Mouse (Mus musculus): ENCODE measurements around the gene Mzt1. TPM values are rescaled to one million over a fixed set of nuclear protein-coding genes. Genes with fewer than 3 reads are reported as not detected.

The Mzt1 gene
- total RNA-seq, 2 experiments from 2014 or later, result 41.4 to 46.5 TPM

GRCm38 (mm10) chr14:99018691-99019090 is 27.2 kb downstream of the Mzt1 start:
- no peak for DNase-seq

DNA sequence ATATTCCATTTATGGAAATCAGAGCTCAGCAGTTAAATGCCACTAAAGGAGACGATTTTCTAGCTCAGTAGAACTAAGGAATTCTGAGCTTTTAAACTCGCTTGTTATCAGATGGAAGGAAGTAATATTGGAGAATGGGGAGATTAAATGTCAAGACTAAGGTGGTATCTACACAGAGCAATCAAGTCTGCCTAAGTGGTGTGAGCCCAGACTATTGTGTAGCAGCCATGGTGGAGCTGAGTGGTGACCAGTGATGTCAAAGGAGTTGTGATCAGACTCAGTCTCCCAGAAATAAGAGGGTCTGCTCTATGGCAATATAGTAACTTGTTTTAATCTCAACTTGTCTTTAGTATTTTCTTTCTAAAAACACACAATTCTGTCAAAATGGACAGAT is 35.0 kb downstream of the Mzt1 start:
- peak in 1 of 2 experiments; percentile 15 for DNase-seq

- DNase-seq, result peak; percentile 39 to 45
Observed at GRCm38 (mm10) chr14:99010224-99010919, 35.6 kb downstream of the Mzt1 start.

DNA sequence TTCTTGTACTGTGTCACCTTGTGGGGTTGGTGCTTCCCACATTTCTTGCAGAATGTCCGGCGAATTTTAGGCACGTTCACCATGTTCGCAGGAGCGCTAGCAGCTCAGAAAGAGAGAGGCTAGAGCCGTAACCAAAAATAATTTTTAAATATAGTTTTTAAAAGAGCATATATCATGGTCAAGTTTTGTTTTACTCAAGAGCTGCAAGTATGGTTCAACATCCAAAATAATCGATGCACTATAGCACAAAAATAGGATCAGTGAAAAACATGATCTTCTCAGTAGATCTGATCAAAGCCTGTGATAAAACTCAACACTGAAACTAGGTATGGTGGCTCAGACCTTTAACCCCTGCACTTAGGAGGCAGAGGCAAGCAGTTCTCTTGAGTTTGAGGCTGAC is 51.7 kb downstream of the Mzt1 start, which contains the start of gene Rpl36a-ps1:
Gene Rpl36a-ps1, minus strand, starts transcription at position 101 of the 400 bp plus-strand sequence.
- DNase-seq, result no peak

- DNase-seq, result no peak
Observed at GRCm38 (mm10) chr14:98992482-98992881, 53.5 kb downstream of the Mzt1 start.

DNA sequence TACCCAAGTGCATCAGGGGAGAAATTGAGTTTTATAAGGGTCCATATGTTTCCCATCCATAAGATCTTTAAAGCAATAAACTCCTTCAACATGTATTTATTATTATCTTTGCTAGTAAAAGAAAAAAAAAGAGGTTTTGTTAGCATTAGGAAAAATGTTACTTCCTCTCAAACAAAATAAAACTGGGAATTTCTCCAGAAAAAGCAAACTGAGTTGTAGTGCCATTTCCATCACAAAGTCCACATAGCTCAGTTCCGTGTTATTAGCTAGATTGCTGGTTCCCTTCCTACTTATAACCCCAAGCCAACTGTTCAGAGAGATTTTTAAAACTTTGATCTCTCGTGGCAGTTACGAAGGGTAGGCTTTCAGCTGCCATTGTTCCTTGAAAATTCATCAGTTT is 55.3 kb downstream of the Mzt1 start:
- no peak for DNase-seq

DNA sequence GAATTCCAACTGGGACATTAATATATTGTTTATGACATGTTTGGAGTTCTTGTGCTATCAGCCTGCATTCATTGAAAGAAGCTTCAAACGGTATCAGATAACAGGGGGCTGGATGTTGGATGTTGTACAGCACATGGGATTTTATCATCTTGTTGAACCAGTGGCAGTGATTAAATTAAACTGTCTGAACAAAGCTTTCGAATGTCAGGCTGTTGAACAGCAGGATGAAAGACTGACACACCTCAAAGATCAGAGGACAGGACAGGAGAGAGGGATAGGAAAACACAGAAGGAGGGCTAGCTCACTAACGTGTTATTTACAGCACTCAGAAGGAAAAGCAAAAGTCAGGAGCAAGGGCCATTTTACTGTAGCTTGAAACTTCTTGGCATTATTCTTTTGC is 56.1 kb downstream of the Mzt1 start:
- no peak for DNase-seq

Other genes with a start within 250 kb of the Mzt1 start
- 1 to 10 TPM; 3.8 to 6.5 TPM for gene Rpl36a-ps1, start 51.8 kb downstream of the Mzt1 start, total RNA-seq (2021)
- gene Bora, start 88 bp upstream of the Mzt1 start, total RNA-seq (2021), result under 1 TPM; 0.57 to 0.64 TPM
- gene Pibf1, start 53.3 kb upstream of the Mzt1 start, total RNA-seq (2021), result 1 to 10 TPM; 7.7 to 8.3 TPM
- 10 to 100 TPM in 1 of 2 experiments, 1 to 10 TPM in 1; 9.4 to 10.3 TPM for gene Dis3, start 53.6 kb upstream of the Mzt1 start, total RNA-seq (2021)